Mouse (Mus musculus) liver, embryonic 14.5 days (tissue): Measurements from ENCODE around the gene Ngdn. TPM values are rescaled to one million over a fixed set of nuclear protein-coding genes. Genes with fewer than 3 reads are reported as not detected.

Experiments
- ATAC-seq: fragments of 200-750 bp; cut with Nextera tagmentation; 2 replicates; pipeline ENCODE4 v1.8.0; 2017; ENCODE audit warnings: moderate number of reproducible peaks, mild to moderate bottlenecking, moderate library complexity; ENCODE audit not compliant: insufficient read depth
- DNase-seq, 3 experiments: peaks; one replicate each; pipeline ENCODE4 v3.0.0-alpha.2; 2012 to 2013; ENCODE audit warnings: low read depth in 3 of 3, low spot score in 3 of 3
- H3K27ac ChIP-seq: fragments of 300-500 bp; sonication (generic); 2 replicates; pipeline ENCODE4 v1.5.1; 2014; ENCODE audit warnings: moderate library complexity, mild to moderate bottlenecking, control low read depth, inconsistent platforms
- H3K27me3 ChIP-seq: fragments of 300-500 bp; sonication (generic); 2 replicates; pipeline ENCODE4 v1.6.1; 2014; ENCODE audit warnings: mild to moderate bottlenecking, low read length, moderate library complexity; ENCODE audit not compliant: control insufficient read depth, insufficient read depth
- H3K36me3 ChIP-seq: fragments of 300-500 bp; sonication (generic); replicated peaks from 2 replicates; pipeline ENCODE4 v1.6.1; 2014; ENCODE audit warnings: low read depth; ENCODE audit not compliant: control insufficient read depth, insufficient read depth
- H3K4me1 ChIP-seq, 2 experiments: fragments of 200-500 bp in 1 of 2; fragments of 300-500 bp in 1 of 2; sonication (generic) in 1 of 2; replicated peaks; 2 replicates each; pipeline ENCODE4 v1.6.1; 2012 to 2014; ENCODE audit warnings: antibody characterized with exemption in 1 of 2, inconsistent platforms in 1 of 2, low read length in 1 of 2; ENCODE audit not compliant: control insufficient read depth in 2 of 2, insufficient read depth in 2 of 2
- H3K4me2 ChIP-seq: fragments of 300-500 bp; sonication (generic); 2 replicates; pipeline ENCODE4 v1.6.1; 2014; ENCODE audit warnings: low read depth, mild to moderate bottlenecking, control low read depth, moderate library complexity
- H3K4me3 ChIP-seq, 2 experiments: fragments of 200-500 bp in 1 of 2; fragments of 300-500 bp in 1 of 2; sonication (generic) in 1 of 2; 2 replicates each; pipeline ENCODE4 v1.5.1; 2012 to 2014; ENCODE audit warnings: low read depth in 2 of 2, low read length in 2 of 2, mild to moderate bottlenecking in 2 of 2, control low read depth in 1 of 2, inconsistent platforms in 1 of 2, moderate library complexity in 1 of 2; ENCODE audit not compliant: insufficient read depth in 1 of 2
- H3K9ac ChIP-seq: fragments of 300-500 bp; sonication (generic); replicated peaks from 2 replicates; pipeline ENCODE4 v1.6.1; 2014; ENCODE audit warnings: mild to moderate bottlenecking, control low read depth, moderate library complexity
- H3K9me3 ChIP-seq: fragments of 300-500 bp; sonication (generic); 2 replicates; pipeline ENCODE4 v1.6.1; 2016; ENCODE audit warnings: low read length, mixed read lengths; ENCODE audit not compliant: control insufficient read depth
- CTCF ChIP-seq: IDR thresholded peaks from 2 replicates; pipeline ENCODE4 v1.5.1; 2016; ENCODE audit warnings: antibody characterized with exemption, low read depth, control low read depth
- EP300 ChIP-seq: IDR thresholded peaks from 2 replicates; pipeline ENCODE4 v1.6.1; 2016; ENCODE audit warnings: antibody characterized with exemption, low read depth
- WGBS: fragments of 180-500 bp; shearing (Covaris S2); extraction: QIAGEN DNeasy Blood & Tissue Kit; methylation state at CpG from one replicate; pipeline ENCODE4 v1.1.7; 2014; ENCODE audit not compliant: insufficient replicate concordance; 5-methylcytosine and 5-hydroxymethylcytosine counted together
- polyA plus RNA-seq, 2 experiments: library from polyadenylated mRNA; depleted of rRNA in 1 of 2; stranded (reverse) in 1 of 2; unstranded in 1 of 2; fragments of >200 nt; fragmentation: Nextera tagmentation in 1 of 2; extraction: Ambion mirVana in 1 of 2; gene quantifications; 2 replicates each; pipeline versions ENCODE4 v1.2.1 to v1.2.3; 2012 to 2014

The Ngdn gene
- polyA plus RNA-seq, 2 experiments, result 31.0 to 36.0 TPM

DNA sequence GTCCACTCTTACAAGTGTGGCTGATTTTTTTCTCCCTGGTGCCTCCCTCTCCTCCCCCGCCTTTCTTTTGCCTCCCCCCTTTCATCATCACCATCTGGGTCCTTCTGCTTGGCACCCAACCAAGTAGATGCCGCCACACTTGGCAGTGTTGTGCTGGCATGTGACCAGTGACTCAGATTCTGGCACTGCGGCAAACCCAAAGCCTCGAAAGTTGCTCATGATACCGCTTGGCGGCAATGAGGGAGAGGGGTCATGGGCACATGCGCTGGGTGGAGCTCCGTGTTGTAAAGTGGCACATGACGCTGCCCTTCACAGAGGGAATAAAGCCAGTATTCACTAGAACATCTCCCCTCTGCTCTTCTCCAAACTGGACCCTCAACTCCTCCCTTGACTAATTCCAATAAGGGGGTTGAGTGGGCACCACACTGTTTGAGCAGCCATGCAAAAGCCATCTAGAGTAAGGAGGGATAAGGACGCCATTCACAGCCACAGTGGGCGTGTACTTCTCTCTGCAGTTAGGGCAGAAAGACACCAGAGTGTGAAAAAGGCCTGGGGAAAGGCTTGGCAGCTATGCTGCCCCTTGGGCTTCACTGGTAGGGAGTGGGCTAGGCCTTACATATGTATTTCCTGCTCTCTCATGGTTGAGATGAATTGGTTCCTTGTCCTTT lies 40.0 kb downstream of the Ngdn start:
- ATAC-seq, result no peak
- peaks cover 20 to 33% of the 10 kb centered on the region in 2 experiments for H3K4me1 ChIP-seq
- no peaks in the 10 kb centered on the region for H3K36me3 ChIP-seq
- no peaks in the 10 kb centered on the region for H3K9me3 ChIP-seq
- no peak for TF ChIP-seq CTCF
- TF ChIP-seq EP300, result no peak
- no peak overlapping the region for H3K27ac ChIP-seq
- H3K4me2 ChIP-seq, result no peak overlapping the region
- H3K9ac ChIP-seq, result no peak overlapping the region
- 70% methylated on average over 11 of the region's 11 CpGs for WGBS
- no peak for DNase-seq
- no peaks in the 10 kb centered on the region for H3K27me3 ChIP-seq
- no peak overlapping the region for H3K4me3 ChIP-seq

DNA sequence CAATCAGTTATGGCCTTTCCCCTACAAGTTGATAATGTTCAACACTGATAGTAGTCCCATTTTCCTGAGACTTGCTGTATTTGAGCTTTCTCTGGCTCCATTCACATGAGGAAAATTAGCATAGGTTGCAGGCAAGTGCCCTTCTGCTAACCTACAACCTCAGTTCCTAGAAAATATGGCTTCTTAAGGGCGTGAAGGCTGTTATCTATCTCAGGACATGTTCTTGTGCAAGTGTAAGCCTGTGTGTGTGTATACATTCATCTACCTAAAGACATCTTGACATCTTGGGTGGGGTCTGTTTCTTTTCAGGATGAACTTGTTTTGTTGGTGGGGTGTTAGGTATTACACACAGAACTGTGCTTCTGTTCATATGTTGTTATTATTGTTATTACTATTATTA lies 43.8 kb downstream of the Ngdn start:
- Histone ChIP-seq H3K4me3 (no peak overlapping the region), H3K4me1 (peaks cover 33 to 47% of the 10 kb centered on the region in 2 experiments), H3K27ac (peak overlapping the region; percentile 64), H3K9ac (peak overlapping the region; percentile 44; the same call in 1 of the 2 replicates), H3K27me3 (no peaks in the 10 kb centered on the region), H3K4me2 (peak overlapping the region; percentile 30), H3K9me3 (no peaks in the 10 kb centered on the region), H3K36me3 (no peaks in the 10 kb centered on the region)
- peak; percentile 56 for TF ChIP-seq EP300
- no peak for TF ChIP-seq CTCF
- DNase-seq (peak; percentile 13 to 66 (median 22)), ATAC-seq (peak; percentile 12; the same call in 1 of the 2 replicates)
- 9% methylated on average over 1 of the region's 1 CpGs for WGBS

DNA sequence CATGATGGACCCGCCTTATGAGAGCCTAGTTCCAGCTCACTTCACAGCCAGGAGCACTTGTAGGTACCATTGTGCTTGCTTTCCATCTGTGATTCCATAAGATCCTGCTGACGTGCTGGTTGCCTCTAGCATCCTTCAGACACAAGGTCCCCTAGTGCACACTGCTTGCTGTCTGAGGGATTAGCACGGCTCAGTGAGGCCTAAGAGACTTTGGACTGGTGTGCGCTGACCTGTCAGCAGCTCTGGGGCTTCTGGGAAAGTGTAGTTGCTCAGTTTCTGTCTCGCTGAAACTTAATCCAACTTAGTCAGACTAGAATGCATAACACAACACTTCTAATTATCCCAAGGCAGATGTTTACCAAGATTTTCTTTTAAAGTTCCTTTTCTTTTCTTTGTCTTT lies 44.7 kb downstream of the Ngdn start:
- ATAC-seq, result no peak
- H3K4me1 ChIP-seq, result peaks cover 35 to 47% of the 10 kb centered on the region in 2 experiments
- H3K4me2 ChIP-seq, result no peak overlapping the region
- 80% methylated on average over 5 of the region's 5 CpGs for WGBS
- DNase-seq, result no peak
- no peaks in the 10 kb centered on the region for H3K9me3 ChIP-seq
- H3K27me3 ChIP-seq, result no peaks in the 10 kb centered on the region
- H3K9ac ChIP-seq, result no peak overlapping the region
- no peaks in the 10 kb centered on the region for H3K36me3 ChIP-seq
- peak overlapping the region; percentile 64 for H3K27ac ChIP-seq
- TF ChIP-seq EP300 (no peak), CTCF (no peak)
- H3K4me3 ChIP-seq, result no peak overlapping the region

DNA sequence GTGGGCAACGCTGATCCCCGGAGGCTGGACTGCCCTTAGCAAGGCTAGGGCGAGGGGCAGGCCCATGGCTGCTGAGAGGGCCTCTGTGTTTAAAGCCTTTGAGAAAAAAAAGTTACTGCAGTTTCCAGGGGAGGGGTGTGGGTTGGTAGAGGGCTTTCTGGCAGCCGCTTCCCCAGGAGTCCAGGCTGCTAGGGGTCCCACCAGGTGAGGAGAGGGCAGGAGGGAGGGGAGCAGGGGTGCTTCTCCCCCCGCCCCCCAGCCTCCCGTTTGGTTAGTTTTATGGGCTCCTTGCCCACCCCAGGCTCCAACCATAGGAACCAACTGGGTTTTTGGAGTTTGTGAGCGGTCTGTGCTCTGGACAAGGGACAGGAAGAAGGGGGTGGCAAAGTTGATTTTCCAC lies 46.6 kb downstream of the Ngdn start:
- 52% methylated on average over 7 of the region's 7 CpGs for WGBS
- Histone ChIP-seq H3K36me3 (no peaks in the 10 kb centered on the region), H3K27ac (peak overlapping the region; percentile 83), H3K9ac (peak overlapping the region; percentile 76), H3K9me3 (no peaks in the 10 kb centered on the region), H3K4me3 (no peak overlapping the region), H3K27me3 (no peaks in the 10 kb centered on the region), H3K4me2 (peak overlapping the region; percentile 89), H3K4me1 (peaks cover 35 to 41% of the 10 kb centered on the region in 2 experiments)
- ATAC-seq (no peak), DNase-seq (no peak)
- no peak for TF ChIP-seq CTCF
- no peak for TF ChIP-seq EP300

DNA sequence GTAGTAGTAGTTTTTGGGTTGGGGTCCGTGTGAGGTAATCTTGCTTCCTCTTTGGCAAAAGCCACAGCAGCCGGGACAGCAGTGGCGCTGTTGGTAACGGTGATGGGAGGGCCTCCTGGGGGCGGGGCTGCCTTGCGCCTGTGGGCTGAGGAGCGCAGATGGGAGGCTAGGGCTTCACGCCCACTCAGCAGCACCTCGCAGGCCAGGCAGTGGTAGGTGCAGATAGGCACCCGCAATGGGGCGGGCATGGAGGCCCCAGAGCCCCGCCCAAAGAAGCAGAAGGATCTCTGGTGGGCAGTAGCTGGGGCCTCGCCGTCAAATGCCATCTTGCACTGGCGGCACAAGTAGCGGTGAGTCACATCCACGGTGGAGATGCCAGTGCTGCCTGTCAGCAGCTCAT lies 47.4 kb downstream of the Ngdn start:
- H3K27me3 ChIP-seq, result no peaks in the 10 kb centered on the region
- H3K27ac ChIP-seq, result peak overlapping the region; percentile 85
- TF ChIP-seq CTCF (peak; percentile 69), EP300 (peak; percentile 59; the same call in 1 of the 2 replicates)
- peaks cover 35 to 38% of the 10 kb centered on the region in 2 experiments for H3K4me1 ChIP-seq
- ATAC-seq, result peak; percentile 100
- H3K4me3 ChIP-seq, result peak overlapping the region; percentile 65 to 70
- DNase-seq, result peak; percentile 89 to 91 (median 90)
- no peaks in the 10 kb centered on the region for H3K9me3 ChIP-seq
- H3K9ac ChIP-seq, result peak overlapping the region; percentile 97
- peak overlapping the region; percentile 89 for H3K4me2 ChIP-seq
- 6% methylated on average over 17 of the region's 17 CpGs for WGBS
- H3K36me3 ChIP-seq, result no peaks in the 10 kb centered on the region; the same call in 1 of the 2 replicates
